Mouse (Mus musculus) testis, adult 2 months (tissue): Measurements from ENCODE around the gene Tango6.

Experiments used
- CTCF ChIP-seq: fragments of 200-500 bp; IDR thresholded peaks from 2 replicates; pipeline ENCODE4 v1.5.1; 2012; ENCODE audit warnings: low read depth, mild to moderate bottlenecking, inconsistent platforms, low read length, moderate library complexity; ENCODE audit not compliant: control insufficient read depth, insufficient read depth, insufficient replicate concordance
- POLR2A ChIP-seq: fragments of 200-500 bp; IDR thresholded peaks from 2 replicates; pipeline ENCODE4 v1.6.1; 2012; ENCODE audit warnings: low read depth, mild to moderate bottlenecking, inconsistent platforms, low read length, moderate library complexity; ENCODE audit not compliant: control insufficient read depth

DNA sequence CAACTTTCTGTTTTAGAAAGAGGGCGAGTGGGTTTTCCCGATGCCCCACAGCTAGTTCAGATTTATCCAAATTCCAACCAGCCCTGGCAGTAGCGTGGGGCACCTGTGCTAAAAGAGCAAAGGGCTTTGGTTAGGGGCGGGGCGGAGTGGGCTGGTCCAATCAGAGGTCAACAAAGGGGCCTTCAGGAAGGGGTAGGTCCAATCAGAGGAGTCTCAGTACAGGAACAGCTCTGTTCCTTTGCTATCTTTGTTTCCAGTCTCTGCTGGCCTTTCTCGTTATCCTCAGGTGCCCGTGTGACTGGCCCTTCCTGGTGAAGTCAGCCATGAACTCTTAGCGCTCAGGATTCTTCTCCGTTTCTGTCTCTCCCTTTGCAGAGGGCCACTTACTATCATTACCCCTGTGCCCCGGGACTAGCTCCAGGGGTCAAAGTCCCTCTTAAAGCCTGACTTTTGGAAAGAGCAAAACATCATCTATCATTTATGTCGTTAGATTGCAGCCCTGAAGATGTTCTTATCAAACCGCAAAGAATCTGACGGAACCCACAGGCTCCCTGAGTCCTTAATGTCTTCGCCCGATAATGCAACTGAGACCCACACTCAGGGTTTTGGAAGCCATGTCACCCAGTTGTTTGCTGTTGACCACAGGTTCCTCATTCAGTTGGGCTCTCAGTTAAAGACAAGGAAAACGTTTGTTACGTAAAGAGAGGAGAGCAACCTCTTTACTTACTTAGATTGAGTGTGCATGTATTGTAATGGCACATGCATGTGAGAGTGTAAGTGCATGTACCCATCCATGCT is 49.3 kb upstream of the Tango6 start:
- no peak for TF ChIP-seq CTCF
- no peak for TF ChIP-seq POLR2A
